Mouse (Mus musculus): ENCODE measurements around the gene Mtif2.
"Not testable (repeated sequence)": the region's sequence is repeated elsewhere in the genome, so short reads cannot be mapped to it uniquely, and the experiment has no call there.

Gene Mtif2

DNA sequence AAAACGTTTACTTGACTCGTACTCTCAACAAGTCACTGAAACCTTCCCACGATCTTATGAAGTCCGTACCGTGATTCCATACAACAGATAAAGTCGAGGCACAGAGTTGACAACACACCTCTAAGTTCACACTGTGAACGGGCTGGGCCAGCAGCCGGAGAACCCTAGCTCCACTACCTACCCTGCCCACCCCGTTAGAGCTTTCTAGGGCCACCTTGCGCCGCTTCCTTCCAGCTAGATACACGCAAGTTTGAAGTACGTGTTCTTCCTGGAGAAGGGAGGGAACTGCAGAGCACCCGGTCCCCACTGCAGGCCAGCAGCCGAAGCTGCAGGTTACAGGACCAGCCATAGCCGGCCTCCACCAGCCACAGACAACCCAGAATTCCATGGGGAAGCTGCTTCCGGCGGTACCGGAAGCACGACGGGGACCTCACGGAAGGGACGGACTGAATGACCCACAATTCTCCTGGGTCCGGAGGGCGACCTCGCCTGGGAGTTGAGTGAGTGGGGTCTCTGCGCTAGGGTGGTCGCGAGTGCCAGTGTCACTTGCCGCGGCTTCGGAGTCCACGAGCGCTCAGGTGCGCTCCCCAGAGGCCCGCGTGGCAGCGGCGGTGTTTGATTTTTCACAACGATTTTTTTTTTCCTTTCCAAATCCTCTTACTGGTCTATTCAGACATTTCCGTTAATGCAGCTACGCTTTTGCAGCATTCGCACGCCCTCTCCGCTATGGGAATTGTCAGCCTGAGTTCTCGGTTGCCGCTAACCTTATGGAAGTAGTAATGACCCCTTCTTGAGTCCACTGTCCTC is at the start of gene Mtif2:
Gene Mtif2, plus strand, starts transcription at position 421 of the 807 bp plus-strand sequence.
- peak; percentile 77 for DNase-seq (ENCODE audit: low read depth)

DNA sequence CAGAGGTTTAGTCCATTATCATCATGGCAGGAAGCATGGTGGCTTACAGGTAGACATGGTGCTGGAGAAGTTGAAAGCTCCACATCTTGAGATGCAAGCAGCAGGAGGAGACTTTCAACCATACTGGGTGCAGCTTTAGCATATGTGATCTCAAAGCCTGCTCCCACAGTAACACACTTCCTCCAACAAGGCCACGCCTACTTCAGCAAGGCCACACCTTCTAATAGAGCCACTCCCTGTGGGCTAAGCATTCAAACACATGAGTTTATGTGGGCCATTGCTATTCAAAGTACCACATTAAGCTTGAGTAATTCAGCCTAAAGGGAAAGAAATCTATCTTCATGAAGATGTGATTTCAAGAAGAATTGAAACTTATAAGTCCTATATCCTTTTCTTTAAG is 33.1 kb upstream of the Mtif2 start:
- DNase-seq (ENCODE audit: low read depth): no peak

DNA sequence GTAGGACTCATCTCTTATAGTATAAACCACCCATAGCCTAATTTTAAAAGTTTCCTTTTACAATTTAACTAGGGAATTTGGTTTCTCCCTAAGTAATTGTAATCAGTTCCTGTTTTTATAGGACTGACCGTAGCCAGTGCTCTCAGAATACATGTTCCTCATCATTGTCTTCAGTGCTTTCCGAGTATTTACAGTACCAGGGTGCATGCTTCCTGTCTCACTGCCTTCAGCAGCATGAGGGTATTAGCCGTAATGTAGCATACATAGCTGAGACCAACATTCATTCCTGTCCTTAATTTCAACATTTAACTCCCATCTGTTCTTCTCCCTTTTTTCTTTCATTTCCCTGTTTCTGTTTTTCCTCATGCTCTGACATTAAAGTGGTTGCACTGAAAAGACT is 29.2 kb upstream of the Mtif2 start:
- no peak for DNase-seq (ENCODE audit: low read depth)

DNA sequence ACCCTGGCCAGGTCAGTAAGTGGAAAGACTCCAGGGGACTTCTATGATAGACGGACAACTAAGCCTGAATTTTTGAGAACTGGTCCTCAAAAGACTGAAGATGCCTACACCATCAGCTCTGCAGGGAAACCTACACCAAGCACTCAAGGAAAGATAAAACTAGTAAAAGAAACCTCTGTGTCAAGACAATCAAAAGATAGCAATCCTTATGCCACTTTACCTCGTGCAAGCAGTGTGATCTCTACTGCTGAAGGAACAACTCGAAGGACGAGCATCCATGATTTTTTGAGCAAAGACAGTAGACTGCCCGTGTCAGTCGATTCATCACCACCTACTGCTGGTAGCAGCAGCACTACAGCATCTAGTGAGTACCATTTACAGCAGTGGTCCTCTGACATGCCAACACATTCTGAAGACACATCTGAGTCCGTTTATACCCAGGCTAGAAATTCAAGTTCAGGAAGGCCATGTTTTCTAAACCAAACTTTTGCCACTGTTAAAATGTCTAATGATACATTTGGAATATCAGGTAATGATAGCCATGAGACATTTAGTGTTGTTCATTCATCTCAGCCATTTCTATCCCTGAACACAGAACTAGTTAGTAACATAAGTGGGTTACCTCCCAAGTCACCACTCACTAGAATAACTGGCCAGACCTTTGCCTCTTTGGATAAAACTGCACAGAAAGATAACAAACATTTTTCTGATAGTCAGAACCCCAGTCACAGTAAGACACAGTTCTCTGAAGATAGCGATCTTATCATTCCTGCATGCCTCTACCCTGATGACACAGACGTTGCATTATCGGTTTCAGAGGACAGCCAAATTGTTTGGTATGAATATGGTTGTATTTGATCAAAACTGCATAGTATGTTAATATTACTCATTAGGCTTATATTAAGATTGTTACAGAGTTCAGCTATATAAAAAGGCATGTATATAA is 22.0 kb upstream of the Mtif2 start:
- DNase-seq (ENCODE audit: low read depth): no peak

DNA sequence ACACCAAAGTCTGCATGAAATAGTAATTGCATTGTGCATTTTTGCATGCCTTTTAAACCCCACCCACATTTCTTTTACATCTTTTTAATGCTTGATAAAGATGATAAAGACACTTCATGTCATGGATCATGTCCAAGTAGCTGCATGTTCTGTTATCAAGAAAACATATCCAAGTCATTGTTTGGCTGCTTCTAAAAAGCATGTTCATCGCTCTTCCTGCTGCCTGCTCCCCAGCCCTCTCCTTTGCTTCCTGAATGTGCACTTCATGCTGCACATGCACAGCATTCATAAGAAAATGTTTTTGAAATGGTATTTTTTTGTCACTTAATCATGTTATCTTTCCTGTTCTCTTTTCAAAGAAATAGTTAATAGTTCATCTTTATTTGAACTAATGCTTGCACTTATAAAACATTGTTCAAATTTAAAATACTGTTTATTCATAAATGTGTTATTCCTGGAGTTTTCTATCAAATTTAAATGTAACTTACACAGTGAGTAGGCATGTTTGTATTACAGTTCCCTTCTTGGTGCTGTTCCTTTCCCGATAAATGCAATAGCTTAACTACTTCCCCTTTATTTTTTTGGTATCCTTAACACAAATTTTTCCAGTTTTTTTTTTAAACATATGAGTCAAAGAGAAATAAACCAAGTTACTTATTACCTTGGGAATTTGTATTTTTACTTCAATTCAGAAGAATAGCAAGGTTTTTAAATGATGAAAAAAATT is 21.1 kb upstream of the Mtif2 start:
- DNase-seq (ENCODE audit: low read depth): no peak

DNA sequence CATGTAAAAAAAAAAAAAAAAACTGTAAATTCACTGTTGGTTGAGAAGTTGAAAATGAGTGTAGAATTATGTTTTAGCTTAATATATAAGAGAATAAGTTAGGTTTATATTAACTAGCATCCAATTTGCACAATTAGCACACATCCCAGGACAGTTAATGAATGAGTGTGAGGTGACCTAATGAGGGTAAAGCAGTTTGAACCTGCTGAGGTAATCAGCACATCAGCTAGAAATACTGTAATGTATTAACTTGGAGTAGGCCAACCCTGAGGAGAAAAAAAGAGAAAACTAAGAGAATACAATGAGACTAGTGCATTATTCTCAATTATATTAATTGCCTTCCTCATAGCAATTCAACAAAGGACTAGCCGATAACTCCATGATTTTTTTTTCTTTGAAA is 16.8 kb upstream of the Mtif2 start:
- DNase-seq (ENCODE audit: low read depth): no peak

DNA sequence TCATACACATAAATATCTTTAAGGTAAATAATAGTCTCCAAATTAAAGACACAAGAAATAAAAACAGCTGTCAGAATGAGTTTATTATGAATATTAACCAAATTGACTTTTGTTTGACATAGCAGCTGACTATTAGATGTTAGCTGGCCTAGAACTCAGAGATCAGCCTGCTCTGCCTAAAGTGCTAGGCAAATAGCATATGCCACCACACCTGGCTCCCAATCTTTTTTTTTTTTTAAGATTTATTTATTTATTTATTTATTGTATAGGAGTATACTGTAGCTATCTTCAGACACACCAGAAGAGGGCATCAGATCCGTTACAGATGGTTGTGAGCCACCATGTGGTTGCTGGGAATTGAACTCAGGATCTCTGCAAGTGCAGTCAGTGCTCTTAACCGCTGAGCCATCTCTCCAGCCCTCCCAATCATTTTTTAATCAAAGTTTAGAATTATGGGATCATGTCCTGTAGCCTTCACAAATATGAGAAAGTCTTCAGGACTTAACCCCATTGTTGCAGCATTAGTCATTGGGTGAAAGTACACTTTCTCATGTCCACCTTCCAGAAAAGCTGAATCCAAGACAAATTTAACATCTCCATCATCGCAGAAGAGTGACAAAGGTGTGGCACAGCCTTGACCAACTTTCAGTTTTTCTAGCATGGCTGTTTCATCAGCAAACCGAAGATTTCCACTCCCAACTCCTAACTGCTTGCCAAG is 13.2 kb upstream of the Mtif2 start:
- no peak for DNase-seq (ENCODE audit: low read depth)

DNA sequence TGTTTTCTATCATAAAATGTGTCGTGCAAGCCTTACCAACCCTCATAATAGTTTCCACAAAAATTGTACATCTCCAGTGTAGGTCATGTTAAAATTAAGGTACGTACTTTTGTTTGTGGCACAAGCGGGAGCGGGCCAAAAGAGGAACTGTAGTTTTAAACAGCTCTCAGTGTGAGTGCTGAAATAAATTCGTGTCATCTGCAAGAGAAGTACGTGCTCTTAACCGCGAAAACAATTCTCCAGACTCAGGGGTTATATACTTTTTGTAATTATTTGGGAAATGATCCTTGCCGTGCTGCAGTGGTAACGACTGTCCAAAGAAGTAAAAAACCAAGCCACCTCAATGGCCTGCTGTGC is 11.9 kb upstream of the Mtif2 start:
- no peak for DNase-seq (ENCODE audit: low read depth)

DNA sequence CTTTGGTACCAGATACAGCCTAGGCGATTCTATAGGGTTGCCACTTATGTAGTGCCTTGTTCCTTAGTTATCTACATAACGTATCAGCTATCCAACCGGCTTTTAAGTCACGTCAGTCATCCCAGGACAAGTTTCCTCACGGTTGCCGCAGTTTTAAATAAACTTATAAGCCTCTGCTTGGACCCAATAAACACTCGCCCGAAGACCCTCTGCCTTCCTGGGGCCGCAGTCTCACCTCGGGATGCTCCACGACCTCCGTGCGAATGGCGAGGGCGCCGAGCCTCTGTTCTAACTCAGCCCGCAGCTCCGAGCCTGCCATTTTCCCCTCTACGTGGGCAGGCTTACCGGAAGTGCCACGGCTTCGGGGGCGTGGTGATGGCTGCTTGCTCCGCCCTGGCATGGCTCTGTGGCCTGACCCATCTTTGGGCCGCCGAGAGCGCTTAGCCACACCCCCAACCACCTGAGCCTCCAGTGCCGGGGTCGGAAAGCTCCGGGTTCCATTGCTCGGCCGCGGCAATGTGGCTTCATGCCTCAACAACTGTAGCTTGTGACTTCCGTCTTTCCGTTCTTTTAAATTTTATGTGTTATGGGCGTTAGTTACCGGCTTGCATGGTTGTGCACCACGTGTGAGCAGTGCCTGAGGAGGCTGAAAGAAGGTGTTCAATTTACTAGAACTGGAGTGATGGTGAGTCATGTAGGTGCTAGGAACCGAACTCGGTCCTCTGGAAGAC is 11.4 kb upstream of the Mtif2 start, which contains the start of gene Prorsd1:
Gene Prorsd1, minus strand, starts transcription at position 352 of the 731 bp plus-strand sequence.
- DNase-seq (ENCODE audit: low read depth): peak; percentile 95

DNA sequence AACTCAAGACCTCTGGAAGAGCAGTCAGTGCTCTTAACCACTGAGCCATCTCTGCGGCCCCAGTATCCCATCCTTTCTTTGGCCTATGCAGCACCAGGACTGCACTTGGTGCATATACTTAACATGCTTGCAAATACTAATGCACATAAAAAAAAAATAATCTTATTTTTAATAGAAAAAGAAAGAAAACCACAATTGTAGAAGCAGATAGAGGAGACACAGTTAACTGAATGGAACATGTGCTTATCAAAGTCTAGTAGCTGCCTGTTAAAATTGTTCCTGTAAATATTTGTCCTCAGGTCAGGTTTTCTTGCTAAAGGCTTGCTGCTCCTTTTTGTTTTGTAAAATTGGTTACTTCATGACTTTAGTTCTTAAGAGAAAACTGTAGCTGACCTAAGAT is 12.0 kb downstream of the Mtif2 start:
- DNase-seq (ENCODE audit: low read depth): no peak

DNA sequence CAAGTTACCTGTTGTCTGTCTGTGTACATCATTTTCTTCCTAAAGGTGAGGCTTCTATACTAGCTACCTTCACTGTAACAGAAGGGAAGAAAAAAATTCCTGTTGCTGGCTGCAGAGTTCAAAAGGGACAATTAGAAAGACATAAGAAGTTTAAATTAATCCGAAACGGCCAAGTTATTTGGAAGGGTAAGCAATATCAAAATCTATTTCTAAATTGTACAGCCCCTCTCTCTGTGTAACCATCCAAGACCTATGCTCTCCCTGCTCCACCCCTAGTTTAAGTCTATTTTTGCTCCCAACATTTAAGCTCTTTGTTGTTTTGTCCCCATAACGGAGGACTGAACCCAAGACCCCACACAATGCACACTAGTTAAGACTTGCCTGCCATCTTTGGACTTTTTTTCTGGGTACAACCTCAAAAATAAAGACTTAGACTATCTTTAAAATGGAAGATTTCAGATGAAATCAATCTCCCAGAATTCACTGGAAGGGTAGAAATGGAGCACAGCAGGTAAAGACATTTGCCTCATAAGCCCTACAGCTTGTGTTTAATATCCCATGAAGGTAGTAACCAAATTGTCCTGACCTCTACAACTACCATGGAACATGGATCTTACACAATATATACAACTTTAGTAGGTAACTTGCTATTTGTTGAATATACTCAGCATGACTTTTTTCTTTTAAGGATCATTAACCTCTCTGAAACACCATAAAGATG is 18.2 kb downstream of the Mtif2 start:
- DNase-seq (ENCODE audit: low read depth): no peak

DNA sequence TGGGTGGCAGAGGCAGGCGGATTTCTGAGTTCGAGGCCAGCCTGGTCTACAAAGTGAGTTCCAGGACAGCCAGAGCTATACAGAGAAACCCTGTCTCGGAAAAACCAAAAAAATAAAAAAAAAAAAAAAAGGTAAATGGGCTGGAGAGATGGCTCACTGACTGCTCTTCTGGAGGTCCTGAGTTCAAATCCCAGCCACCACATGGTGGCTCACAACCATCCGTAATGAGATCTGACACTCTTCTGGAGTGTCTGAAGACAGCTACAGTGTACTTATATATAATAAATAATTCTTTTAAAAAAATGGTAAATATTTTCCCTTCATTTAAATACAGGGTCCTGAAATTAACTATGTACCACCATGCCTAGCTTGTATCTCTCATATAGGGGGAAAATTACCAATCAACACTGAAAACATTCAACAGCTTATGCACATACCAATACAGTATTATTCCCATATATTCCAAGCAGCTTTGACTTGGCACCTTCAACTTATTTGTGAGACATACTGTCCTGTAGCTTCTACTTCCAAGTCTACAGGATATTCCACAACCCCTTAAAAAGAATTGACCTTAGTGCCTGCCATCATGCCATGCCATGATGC is 19.0 kb downstream of the Mtif2 start:
- DNase-seq (ENCODE audit: low read depth): not testable (repeated sequence)

DNA sequence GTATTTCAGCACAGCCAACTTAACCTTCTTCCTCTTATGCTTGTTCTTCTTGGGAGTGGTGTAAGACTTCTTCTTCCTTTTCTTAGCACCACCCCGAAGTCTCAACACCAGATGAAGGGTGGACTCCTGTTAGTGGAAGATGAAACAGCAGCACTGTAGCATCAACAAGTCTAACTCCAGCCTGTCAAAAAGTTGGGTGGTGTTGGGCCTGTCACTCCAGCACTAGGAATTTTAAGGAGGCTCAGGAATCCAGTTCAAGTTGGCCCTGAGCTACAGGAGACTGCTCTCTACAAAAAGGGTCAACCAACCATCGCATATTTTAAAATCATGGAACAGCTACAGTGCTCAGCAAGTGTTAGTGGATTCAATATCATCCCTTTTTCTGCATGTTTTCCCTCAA is 20.1 kb downstream of the Mtif2 start:
- DNase-seq (ENCODE audit: low read depth): not testable (repeated sequence)

DNA sequence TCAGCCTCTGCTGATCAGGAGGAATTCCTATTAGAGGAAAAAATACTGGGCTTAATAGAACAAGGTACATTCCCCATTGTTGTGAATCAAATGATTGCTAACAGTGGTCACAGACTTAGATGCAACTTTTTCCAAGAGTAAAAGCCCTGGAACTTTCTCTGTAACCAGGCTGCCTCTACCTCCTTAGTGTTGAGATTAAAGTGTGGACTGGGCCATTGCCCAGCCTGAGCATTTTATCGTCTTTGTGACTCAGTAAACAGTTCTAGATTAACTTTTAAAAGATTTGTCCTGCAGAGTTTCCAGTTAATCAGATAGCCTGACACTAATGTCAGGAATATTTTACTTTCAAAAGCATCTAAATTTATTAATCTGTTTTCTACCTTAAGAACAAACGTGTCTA is 20.6 kb downstream of the Mtif2 start:
- DNase-seq (ENCODE audit: low read depth): no peak

DNA sequence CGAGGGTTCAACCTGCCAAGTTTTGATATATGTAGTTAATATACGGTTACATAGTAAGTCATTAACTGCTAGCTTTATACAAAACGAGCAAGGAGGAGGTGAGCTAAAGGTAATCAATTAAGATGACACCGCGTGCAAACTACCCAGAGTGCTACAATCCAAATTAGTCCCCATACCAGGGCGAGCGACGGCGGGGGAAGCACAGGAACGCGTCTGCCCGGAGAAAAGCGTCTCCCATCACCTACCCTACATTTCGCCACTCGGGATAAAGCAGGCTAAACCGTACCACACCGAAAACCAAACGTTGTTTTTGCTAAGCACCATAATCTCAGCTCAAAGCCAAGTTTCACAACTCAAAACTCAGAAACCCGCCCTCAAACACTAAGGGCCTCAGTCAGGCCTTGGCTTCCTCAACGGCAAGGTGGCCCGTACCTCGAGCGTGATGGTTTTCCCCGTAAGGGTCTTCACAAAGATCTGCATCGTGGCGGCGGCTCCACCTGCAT is 21.1 kb downstream of the Mtif2 start:
- no peak for DNase-seq (ENCODE audit: low read depth)

DNA sequence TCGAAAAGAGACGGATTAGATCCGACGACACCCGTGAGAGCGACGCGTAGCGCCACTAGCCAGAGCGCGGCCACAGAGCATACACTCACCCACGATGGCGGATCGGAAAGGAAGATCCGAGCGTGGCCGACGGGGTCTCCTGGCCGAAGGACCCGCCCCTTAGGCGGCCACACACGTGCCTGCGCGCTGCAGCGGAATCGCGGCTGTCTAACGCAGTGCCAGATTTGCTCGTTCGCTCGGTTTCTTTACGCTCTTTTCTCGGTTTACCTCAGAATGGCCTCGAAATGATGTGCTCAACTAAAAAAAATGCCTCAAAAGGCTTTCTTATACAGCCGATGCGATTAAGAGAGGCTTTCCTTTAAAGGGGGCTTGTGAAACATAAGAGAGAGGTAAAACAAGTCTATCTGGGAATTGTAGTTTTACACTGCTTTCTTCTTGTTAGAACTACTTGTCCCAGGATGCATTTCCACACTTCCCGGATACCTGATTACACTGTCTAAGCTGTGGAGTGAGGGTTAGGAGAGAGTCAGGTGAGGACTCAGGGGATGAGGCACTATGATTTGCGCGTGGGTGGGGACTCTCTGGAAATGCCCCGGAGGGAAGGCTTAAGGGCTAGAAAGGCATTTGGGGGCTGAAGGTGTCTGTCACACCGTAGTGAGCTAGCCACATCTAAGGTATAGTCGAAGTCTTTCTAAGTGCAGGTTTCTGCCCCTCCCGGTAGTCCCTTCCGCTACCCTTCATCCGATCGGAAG is 21.7 kb downstream of the Mtif2 start, which contains the start of the genes Clhc1 and Rps27a:
Gene Clhc1, plus strand, starts transcription at position 199 of the 752 bp plus-strand sequence.
Gene Rps27a, minus strand, starts transcription at position 358 of the 752 bp plus-strand sequence.
- peak; percentile 97 for DNase-seq (ENCODE audit: low read depth)

DNA sequence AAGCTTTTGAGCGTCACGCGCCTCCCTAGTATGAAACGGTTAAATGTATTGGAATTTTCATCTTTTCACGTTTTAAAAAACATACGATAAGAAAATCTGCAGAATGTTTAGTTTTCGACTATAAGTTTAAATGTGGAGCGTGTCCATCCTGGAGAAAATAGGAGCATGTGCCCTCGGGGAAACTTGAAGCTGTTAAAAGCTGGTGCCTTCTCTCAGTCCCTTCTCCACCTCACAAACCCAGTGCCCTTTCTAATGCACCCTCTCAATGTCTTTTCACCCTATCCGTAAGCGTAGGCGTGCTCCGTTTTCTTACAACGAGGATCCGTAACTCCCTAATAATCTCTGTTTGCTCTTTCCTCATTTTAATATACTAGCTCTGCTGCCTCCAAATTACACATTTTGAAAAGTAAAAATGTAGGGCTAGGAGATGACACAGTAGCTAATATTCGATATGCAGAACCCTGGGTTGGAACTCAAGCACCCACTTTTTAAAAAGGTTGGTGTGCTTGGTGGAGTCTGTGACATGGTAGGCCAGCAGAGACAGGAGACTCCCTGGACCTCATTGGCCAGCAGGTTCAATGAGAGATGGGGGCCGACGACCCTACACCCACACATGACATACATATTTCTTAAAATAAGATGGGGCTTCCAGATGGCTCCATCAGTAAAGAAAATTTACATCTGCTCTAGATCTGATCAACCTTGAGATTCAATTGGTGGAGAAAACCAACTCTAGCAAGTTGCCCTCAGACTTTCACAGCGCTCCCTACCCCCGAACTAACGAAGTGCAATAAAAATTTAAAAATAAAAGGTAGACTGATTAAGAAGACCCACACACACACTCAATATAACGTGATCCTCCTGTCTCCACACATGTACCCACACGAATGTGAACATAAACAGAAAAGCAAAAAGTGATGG is 22.6 kb downstream of the Mtif2 start:
- DNase-seq (ENCODE audit: low read depth): no peak

DNA sequence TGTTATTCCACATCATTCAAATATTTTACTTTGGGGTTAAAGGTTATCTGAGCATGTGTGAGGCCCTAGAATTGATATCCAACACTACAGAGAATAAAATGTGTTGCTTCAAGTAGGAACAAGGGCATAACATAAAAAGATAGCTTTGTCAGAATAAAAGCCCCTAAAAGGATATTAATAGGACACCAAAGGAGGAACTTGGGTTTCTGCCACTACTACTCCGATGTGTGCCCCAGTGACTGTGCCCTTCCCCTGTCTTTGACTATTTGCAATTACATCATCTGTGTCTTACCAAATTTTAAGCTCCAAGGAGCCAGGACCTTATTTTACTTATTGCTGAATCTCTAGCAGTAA is 23.2 kb downstream of the Mtif2 start:
- DNase-seq (ENCODE audit: low read depth): peak; percentile 16

Measured in induced T-regulatory cell, adult 2 months (primary cell).